Mouse (Mus musculus) neural tube, embryonic 10.5 days (tissue): ENCODE results near the gene Lamtor5.

ENCODE experiments used
- DNase-seq: peaks from one replicate; pipeline ENCODE4 v3.0.0-alpha.2; 2017; ENCODE audit warnings: low spot score; ENCODE audit errors: extremely low spot score

Gene Lamtor5

GRCm38 (mm10) chr3:107278479-107279269 lies at the start of gene Lamtor5:
TSS of gene Lamtor5 (plus strand) at chr3:107278858.
- DNase-seq: peak; percentile 92

- DNase-seq: no peak
Measured at GRCm38 (mm10) chr3:107229221-107229620, 49.4 kb upstream of the Lamtor5 start.

- no peak for DNase-seq
Measured at GRCm38 (mm10) chr3:107229822-107230221, 48.8 kb upstream of the Lamtor5 start.

GRCm38 (mm10) chr3:107230527-107230926 lies 48.1 kb upstream of the Lamtor5 start, which contains the start of gene A630076J17Rik:
TSS of gene A630076J17Rik (plus strand) at chr3:107230614.
- DNase-seq: no peak

- DNase-seq: no peak
Measured at GRCm38 (mm10) chr3:107231202-107231601, 47.5 kb upstream of the Lamtor5 start.

- peak; percentile 85 for DNase-seq
Measured at GRCm38 (mm10) chr3:107233351-107233813, 45.3 kb upstream of the Lamtor5 start.

- DNase-seq: no peak
Measured at GRCm38 (mm10) chr3:107233945-107234344, 44.7 kb upstream of the Lamtor5 start.

GRCm38 (mm10) chr3:107238051-107238450 lies 40.6 kb upstream of the Lamtor5 start:
- DNase-seq: no peak

GRCm38 (mm10) chr3:107238471-107238980 lies 40.1 kb upstream of the Lamtor5 start:
- no peak for DNase-seq

- DNase-seq: no peak
Measured at GRCm38 (mm10) chr3:107239607-107240006, 39.1 kb upstream of the Lamtor5 start, which contains the start of gene Prok1. TSS of gene Prok1 (minus strand) at chr3:107239707.

- DNase-seq: no peak
Measured at GRCm38 (mm10) chr3:107241389-107242094, 37.1 kb upstream of the Lamtor5 start.

GRCm38 (mm10) chr3:107246876-107247275 lies 31.8 kb upstream of the Lamtor5 start:
- no peak for DNase-seq

GRCm38 (mm10) chr3:107249042-107249441 lies 29.6 kb upstream of the Lamtor5 start:
- no peak for DNase-seq

- DNase-seq: no peak
Measured at GRCm38 (mm10) chr3:107250320-107250719, 28.3 kb upstream of the Lamtor5 start.

GRCm38 (mm10) chr3:107252035-107252434 lies 26.6 kb upstream of the Lamtor5 start:
- DNase-seq: no peak

GRCm38 (mm10) chr3:107253925-107254324 lies 24.7 kb upstream of the Lamtor5 start:
- no peak for DNase-seq

GRCm38 (mm10) chr3:107255992-107256391 lies 22.7 kb upstream of the Lamtor5 start:
- no peak for DNase-seq

- no peak for DNase-seq
Measured at GRCm38 (mm10) chr3:107256724-107257123, 21.9 kb upstream of the Lamtor5 start.

GRCm38 (mm10) chr3:107257924-107258323 lies 20.7 kb upstream of the Lamtor5 start:
- DNase-seq: no peak

GRCm38 (mm10) chr3:107260956-107261850 lies 17.5 kb upstream of the Lamtor5 start:
- DNase-seq: no peak

GRCm38 (mm10) chr3:107261851-107262165 lies 16.9 kb upstream of the Lamtor5 start:
- no peak for DNase-seq
